Mouse (Mus musculus): ENCODE data around the gene Srsf5. TPM values are rescaled to one million over a fixed set of nuclear protein-coding genes. Genes with fewer than 3 reads are reported as not detected.
A peak's percentile ranks its signal among the peaks of the same experiment; 100 is the strongest.

The Srsf5 gene
- total RNA-seq, 2 experiments from 2014 or later = 262 to 674 TPM

DNA sequence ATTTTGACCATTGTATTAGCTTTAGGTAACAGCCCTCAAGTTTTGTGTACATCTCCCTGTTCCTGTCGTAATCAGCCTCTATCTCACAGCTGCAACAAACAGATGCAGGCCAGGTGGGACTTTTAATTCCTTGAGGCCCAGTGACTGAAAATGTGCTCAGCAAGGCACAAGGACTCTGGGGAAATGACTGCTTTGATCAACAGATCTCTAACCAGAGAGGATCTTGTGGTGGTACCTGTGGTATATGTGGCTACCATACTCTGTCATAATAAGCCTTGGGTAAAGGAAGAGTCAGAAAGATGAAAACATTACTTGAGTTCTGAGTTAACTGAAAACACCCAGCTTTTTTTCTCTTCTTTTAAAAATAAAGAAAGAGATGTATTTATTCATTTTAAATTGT is 48.5 kb downstream of the Srsf5 start:
- ATAC-seq (ENCODE audit: poor library complexity, severe bottlenecking) = no peak

DNA sequence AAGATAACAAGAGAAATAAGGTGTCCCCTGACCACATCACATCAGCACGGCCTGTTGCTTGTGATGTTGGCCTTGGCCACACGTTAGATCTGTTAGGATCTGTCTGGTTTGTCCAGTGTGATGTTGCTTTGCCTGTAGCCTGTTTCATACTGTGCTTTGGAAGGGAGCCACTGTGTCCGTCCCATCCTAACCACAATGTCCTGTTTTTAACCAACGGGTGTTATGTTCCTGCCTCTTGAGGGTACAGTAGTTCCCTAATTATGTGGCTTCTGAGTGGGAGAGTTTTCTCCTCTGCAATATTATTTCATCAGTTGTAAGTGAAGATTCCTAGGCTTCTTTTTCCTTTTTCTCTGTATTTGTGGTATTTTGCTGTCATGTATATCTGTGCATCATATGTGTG is 50.0 kb downstream of the Srsf5 start:
- ATAC-seq (ENCODE audit: poor library complexity, severe bottlenecking) = peak; percentile 85

DNA sequence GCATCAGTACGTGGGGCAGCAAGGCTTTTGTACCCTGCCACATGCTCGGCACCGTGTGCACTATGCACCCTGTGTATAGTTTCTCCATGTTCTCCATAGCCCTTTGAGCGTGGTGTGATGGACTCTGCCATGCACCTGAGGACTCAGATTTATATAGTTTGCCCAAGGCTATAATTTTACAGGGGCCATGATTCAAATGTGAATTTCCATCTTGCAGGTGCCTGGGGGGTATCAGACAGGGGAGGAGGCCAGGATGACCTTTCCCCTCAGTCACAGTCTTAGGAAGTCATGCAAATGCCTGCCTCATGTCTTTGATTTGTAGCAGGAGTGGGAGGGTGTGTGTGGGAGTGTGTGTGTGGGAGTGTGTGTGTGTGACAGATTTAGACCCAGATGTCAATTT is 52.3 kb downstream of the Srsf5 start:
- ATAC-seq (ENCODE audit: poor library complexity, severe bottlenecking) = no peak

DNA sequence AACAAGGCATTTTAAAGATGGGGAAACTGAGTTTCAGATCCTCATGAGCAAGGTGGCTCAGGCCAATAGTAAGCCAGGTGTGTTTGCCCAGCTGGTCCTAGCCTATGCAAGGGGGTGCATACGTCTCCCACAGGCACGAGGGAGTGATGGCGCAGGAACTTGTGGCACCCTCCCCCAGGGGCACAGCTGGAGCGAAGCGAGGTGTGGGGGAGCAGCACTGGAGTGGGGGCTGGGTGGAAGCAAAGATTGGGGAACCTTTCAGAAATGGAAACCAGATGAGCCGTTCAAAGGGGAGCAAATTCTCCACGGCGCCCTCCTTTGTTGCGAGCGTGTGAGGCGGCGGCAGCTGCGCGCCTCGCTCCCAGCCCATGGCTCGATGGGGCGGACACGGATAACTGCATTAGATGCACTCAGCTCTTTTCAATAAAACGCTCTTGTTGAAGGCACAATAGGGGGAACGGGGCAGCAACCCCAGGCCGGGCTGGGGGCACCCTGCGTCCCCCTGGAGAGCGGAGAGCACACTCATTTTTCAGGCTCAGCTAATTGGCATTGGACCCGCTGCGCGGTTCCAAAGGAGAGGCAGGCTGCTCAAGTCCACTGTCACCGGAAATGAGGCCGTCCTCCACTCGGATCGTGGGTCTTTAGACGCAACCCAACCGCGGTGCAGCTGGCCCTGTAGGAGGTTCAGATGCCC is 53.4 kb downstream of the Srsf5 start:
- 0 out of 2 replicates have a peak, but pooled peaks have one; percentile 18 for ATAC-seq (ENCODE audit: poor library complexity, severe bottlenecking)

Other genes with a start within 250 kb of the Srsf5 start
- gene Ccdc177, start 184.8 kb upstream of the Srsf5 start, total RNA-seq (2015) = not detected in 2 replicates
- not detected in 2 replicates for gene Ccdc177, start 184.8 kb upstream of the Srsf5 start, total RNA-seq (2017)
- gene Susd6, start 155.0 kb upstream of the Srsf5 start, total RNA-seq (2015) = 26.8 and 26.9 TPM in 2 replicates
- 37.1 and 38.3 TPM in 2 replicates for gene Susd6, start 155.0 kb upstream of the Srsf5 start, total RNA-seq (2017)
- not detected in 2 replicates for gene Slc10a1, start 23.2 kb downstream of the Srsf5 start, total RNA-seq (2015)
- gene Slc10a1, start 23.2 kb downstream of the Srsf5 start, total RNA-seq (2017) = not detected in 2 replicates
- 0.18 and 0.25 TPM in 2 replicates for gene Smoc1, start 81.3 kb downstream of the Srsf5 start, total RNA-seq (2015)
- gene Smoc1, start 81.3 kb downstream of the Srsf5 start, total RNA-seq (2017) = 0.18 TPM in 1 of 2 replicates, not detected in the other

All from megakaryocyte, adult 5-6 weeks (primary cell).